Mouse (Mus musculus) gastrocnemius, postnatal 14 days (tissue): Measurements from ENCODE around the gene Met. TPM values are rescaled to one million over a fixed set of nuclear protein-coding genes. Genes with fewer than 3 reads are reported as not detected.

ENCODE experiments used
- DNase-seq: peaks from one replicate; pipeline ENCODE4 v3.0.0; 2021; ENCODE audit warnings: mixed read lengths
- intact Hi-C: fragments of 180-260 bp; cut with DNase I; formaldehyde crosslinking; loops from one replicate; pipeline ENCODE4 v1.15.1; 2025; ENCODE audit warnings: low total_unique reads
- total RNA-seq, 2 experiments: library from RNA; stranded (reverse); gene quantifications; 2 replicates each; pipeline ENCODE4 v1.2.3; 2021

Met gene
- total RNA-seq, 2 experiments from 2014 or later = 7.5 to 10.9 TPM

GRCm38 (mm10) chr6:17488291-17488817 is 24.8 kb downstream of the Met start:
- intact Hi-C loops = no loop called here
- no peak for DNase-seq

GRCm38 (mm10) chr6:17490786-17491185 is 27.2 kb downstream of the Met start:
- DNase-seq = no peak
- intact Hi-C loops = no loop called here

- no peak for DNase-seq
- intact Hi-C loops = no loop called here
Measured at GRCm38 (mm10) chr6:17491502-17491901, 27.9 kb downstream of the Met start.

- intact Hi-C loops = no loop called here
- DNase-seq = no peak
Measured at GRCm38 (mm10) chr6:17492062-17492461, 28.5 kb downstream of the Met start.

GRCm38 (mm10) chr6:17495413-17495812 is 31.8 kb downstream of the Met start:
- intact Hi-C loops = no loop called here
- DNase-seq = no peak

- DNase-seq = no peak
- intact Hi-C loops = no loop called here
Measured at GRCm38 (mm10) chr6:17497366-17497765, 33.8 kb downstream of the Met start.

- DNase-seq = no peak
- intact Hi-C loops = no loop called here
Measured at GRCm38 (mm10) chr6:17498801-17499200, 35.2 kb downstream of the Met start.

- no peak for DNase-seq
- intact Hi-C loops = no loop called here
Measured at GRCm38 (mm10) chr6:17501440-17501839, 37.8 kb downstream of the Met start.

- DNase-seq = no peak
Measured at GRCm38 (mm10) chr6:17502311-17502710, 38.7 kb downstream of the Met start.

GRCm38 (mm10) chr6:17503724-17504123 is 40.1 kb downstream of the Met start:
- intact Hi-C loops = no loop called here
- DNase-seq = no peak

More at GRCm38 (mm10) chr6:17502311-17502710, 38.7 kb downstream of the Met start:
- intact Hi-C loops = no loop called here

- DNase-seq = no peak
- intact Hi-C loops = no loop called here
Measured at GRCm38 (mm10) chr6:17505530-17505929, 41.9 kb downstream of the Met start.

- no peak for DNase-seq
- intact Hi-C loops = no loop called here
Measured at GRCm38 (mm10) chr6:17506831-17507230, 43.2 kb downstream of the Met start.

GRCm38 (mm10) chr6:17508184-17508583 is 44.6 kb downstream of the Met start:
- no peak for DNase-seq

GRCm38 (mm10) chr6:17508604-17509372 is 45.2 kb downstream of the Met start:
- no peak for DNase-seq
- intact Hi-C loops = no loop called here

More at GRCm38 (mm10) chr6:17508184-17508583, 44.6 kb downstream of the Met start:
- intact Hi-C loops = no loop called here

GRCm38 (mm10) chr6:17513381-17513780 is 49.8 kb downstream of the Met start:
- intact Hi-C loops = no loop called here
- no peak for DNase-seq

- intact Hi-C loops = no loop called here
- no peak for DNase-seq
Measured at GRCm38 (mm10) chr6:17515775-17516460, 52.3 kb downstream of the Met start.

- DNase-seq = no peak
- intact Hi-C loops = no loop called here
Measured at GRCm38 (mm10) chr6:17521901-17522717, 58.5 kb downstream of the Met start.

- intact Hi-C loops = no loop called here
- no peak for DNase-seq
Measured at GRCm38 (mm10) chr6:17522917-17523316, 59.3 kb downstream of the Met start.

- no peak for DNase-seq
- intact Hi-C loops = no loop called here
Measured at GRCm38 (mm10) chr6:17529490-17530269, 66.1 kb downstream of the Met start.
